Mouse (Mus musculus): Measurements from ENCODE around the gene Mrpl38. TPM values are rescaled to one million over a fixed set of nuclear protein-coding genes. Genes with fewer than 3 reads are reported as not detected.
"Not testable (repeated sequence)": the region's sequence is repeated elsewhere in the genome, so short reads cannot be mapped to it uniquely, and the experiment has no call there.

Mrpl38 gene
- total and polyA plus RNA-seq, 2 experiments from 2014 or later, result 56.7 to 63.6 TPM

DNA sequence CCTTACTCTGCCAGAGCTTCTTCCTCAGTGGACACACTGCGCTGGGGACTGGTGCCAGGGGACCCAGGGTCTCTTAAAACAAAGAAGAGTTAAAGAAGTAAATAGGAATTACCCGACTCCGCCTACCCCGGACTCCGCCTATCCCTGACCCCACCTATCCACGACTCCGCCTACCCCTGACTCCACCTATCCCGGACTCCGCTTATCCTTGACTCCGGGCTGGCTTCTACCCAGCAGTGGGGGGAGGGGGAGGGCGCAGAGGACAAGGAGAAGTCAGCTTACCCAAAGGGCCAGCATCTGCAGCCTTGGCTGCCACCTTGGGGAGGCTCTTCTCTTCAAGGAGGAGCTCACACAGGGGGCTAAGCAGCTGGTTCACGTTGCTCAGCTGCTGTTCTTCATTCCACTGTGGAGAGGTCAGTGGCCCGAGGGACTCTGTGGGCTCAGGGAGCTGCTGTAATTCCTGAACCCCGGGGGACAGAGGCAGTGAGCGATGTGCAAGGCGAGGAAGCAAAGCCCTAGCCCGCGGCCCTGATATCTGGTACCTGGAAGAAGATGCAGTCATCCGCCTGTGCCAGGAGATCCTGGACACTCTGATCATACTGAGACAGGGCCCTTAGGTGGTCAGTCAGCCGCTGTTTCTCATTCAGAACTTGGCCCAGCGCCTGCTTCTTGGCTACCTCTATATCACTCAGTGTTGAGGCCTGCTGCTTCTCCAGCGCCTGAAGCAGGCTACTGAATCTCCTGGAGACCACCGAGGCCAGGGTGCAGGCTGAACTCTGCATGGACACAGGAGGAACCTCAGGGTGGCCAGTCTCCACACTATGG is 11.3 kb downstream of the Mrpl38 start, which contains the start of gene Trim47:
Gene Trim47, minus strand, starts transcription at position 55 of the 825 bp plus-strand sequence.
- Histone ChIP-seq H3K4me2 (ENCODE audit: low read depth) (no peak within 1 kb of the TSS), H3K9me3 (ENCODE audit: low read length) (no peaks in the 10 kb centered on the region), H3K9ac (no peak within 1 kb of the TSS), H3K27me3 (ENCODE audit: insufficient read depth, low read length) (no peaks in the 10 kb centered on the region), H3K27ac (ENCODE audit: low read depth, low read length) (no peak within 1 kb of the TSS), H3K4me1 (ENCODE audit: insufficient read depth) (0 out of 2 replicates have a peak, but pooled peaks cover 4% of the 10 kb centered on the region), H3K36me3 (ENCODE audit: insufficient read depth) (peaks cover 5% of the 10 kb centered on the region; the same call in 1 of the 2 replicates), H3K4me3 (ENCODE audit: low read depth, low read length) (no peak within 1 kb of the TSS)
- no peak for TF ChIP-seq CTCF (IDR thresholded peaks at IDR 0.05; ENCODE audit: low read depth)
- ATAC-seq (no peak), DNase-seq (no peak)
- 28% methylated on average over 23 of the region's 23 CpGs for WGBS

DNA sequence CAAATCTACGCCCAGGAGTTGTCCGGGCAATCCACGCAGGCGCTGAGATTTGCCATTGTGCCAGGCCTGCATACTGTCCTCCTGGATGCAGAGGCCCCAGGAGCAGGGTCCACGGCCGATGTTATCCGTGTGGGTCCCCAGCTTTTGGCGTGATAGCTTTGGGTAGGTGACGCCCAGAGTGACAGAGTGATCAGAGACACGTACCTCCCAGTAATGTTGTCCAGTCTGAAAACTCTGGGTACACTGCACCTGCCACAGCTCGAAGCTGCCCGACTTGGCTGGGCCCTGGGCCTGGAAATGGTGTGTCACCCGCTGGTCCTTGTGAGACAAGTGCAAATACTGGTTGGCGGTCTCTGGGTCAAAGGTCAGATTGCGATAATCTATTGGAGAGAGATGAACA is 12.4 kb downstream of the Mrpl38 start:
- Histone ChIP-seq H3K4me3 (ENCODE audit: low read depth, low read length) (no peak overlapping the region), H3K27ac (ENCODE audit: low read depth, low read length) (no peak overlapping the region), H3K4me1 (ENCODE audit: insufficient read depth) (0 out of 2 replicates have a peak, but pooled peaks cover 4% of the 10 kb centered on the region), H3K9me3 (ENCODE audit: low read length) (no peaks in the 10 kb centered on the region), H3K9ac (no peak overlapping the region), H3K27me3 (ENCODE audit: insufficient read depth, low read length) (no peaks in the 10 kb centered on the region), H3K36me3 (ENCODE audit: insufficient read depth) (peaks cover 5% of the 10 kb centered on the region; the same call in 1 of the 2 replicates), H3K4me2 (ENCODE audit: low read depth) (no peak overlapping the region)
- 95% methylated on average over 15 of the region's 15 CpGs for WGBS
- TF ChIP-seq CTCF (IDR thresholded peaks at IDR 0.05; ENCODE audit: low read depth), result no peak
- ATAC-seq (no peak), DNase-seq (no peak)

GRCm38 (mm10) chr11:116121731-116122245 is 16.9 kb downstream of the Mrpl38 start:
- H3K4me3 ChIP-seq (ENCODE audit: low read depth, low read length); H3K36me3 ChIP-seq (ENCODE audit: insufficient read depth); ATAC-seq; H3K4me2 ChIP-seq (ENCODE audit: low read depth); H3K9ac ChIP-seq; H3K27me3 ChIP-seq (ENCODE audit: insufficient read depth, low read length); H3K9me3 ChIP-seq (ENCODE audit: low read length); H3K27ac ChIP-seq (ENCODE audit: low read depth, low read length); DNase-seq; H3K4me1 ChIP-seq (ENCODE audit: insufficient read depth): not testable (repeated sequence)
- 87% methylated on average over 8 of the region's 8 CpGs for WGBS

DNA sequence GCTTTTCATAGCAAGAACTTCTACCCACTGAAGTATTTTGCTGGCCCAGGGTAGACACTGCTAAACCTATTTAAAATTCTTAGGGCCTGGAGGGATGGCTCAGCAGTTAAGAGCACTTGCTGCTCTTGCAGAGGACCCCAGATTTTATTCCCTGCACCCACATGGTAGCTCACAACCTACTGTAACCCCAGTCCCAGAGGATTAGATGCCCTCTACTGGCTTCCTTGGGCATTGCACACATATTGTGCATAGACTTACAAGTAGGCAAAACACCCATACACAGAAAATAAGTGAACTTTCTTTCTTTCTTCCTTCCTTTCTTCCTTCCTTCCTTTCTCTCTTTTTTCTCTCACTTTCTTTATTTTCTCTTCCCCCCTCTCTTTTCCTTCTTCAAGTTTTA is 20.8 kb downstream of the Mrpl38 start:
- ATAC-seq (no peak), DNase-seq (no peak)
- Histone ChIP-seq H3K4me3 (ENCODE audit: low read depth, low read length) (no peak overlapping the region), H3K27ac (ENCODE audit: low read depth, low read length) (no peak overlapping the region), H3K27me3 (ENCODE audit: insufficient read depth, low read length) (no peaks in the 10 kb centered on the region), H3K4me1 (ENCODE audit: insufficient read depth) (no peaks in the 10 kb centered on the region), H3K4me2 (ENCODE audit: low read depth) (no peak overlapping the region), H3K9ac (no peak overlapping the region), H3K9me3 (ENCODE audit: low read length) (no peaks in the 10 kb centered on the region), H3K36me3 (ENCODE audit: insufficient read depth) (no peaks in the 10 kb centered on the region)
- no peak for TF ChIP-seq CTCF (IDR thresholded peaks at IDR 0.05; ENCODE audit: low read depth)

GRCm38 (mm10) chr11:116117241-116117640 is 21.4 kb downstream of the Mrpl38 start:
- WGBS, result 70% methylated on average over 12 of the region's 12 CpGs
- H3K4me3 ChIP-seq (ENCODE audit: low read depth, low read length), result no peak overlapping the region
- H3K4me2 ChIP-seq (ENCODE audit: low read depth), result no peak overlapping the region
- H3K9ac ChIP-seq, result no peak overlapping the region
- DNase-seq (no peak), ATAC-seq (no peak)
- H3K27me3 ChIP-seq (ENCODE audit: insufficient read depth, low read length), result no peaks in the 10 kb centered on the region
- no peaks in the 10 kb centered on the region for H3K4me1 ChIP-seq (ENCODE audit: insufficient read depth)
- no peaks in the 10 kb centered on the region for H3K9me3 ChIP-seq (ENCODE audit: low read length)
- H3K36me3 ChIP-seq (ENCODE audit: insufficient read depth), result no peaks in the 10 kb centered on the region
- no peak for TF ChIP-seq CTCF (IDR thresholded peaks at IDR 0.05; ENCODE audit: low read depth)
- no peak overlapping the region for H3K27ac ChIP-seq (ENCODE audit: low read depth, low read length)

GRCm38 (mm10) chr11:116111611-116112203 is 27.0 kb downstream of the Mrpl38 start:
- TF ChIP-seq CTCF (IDR thresholded peaks at IDR 0.05; ENCODE audit: low read depth), result no peak
- Histone ChIP-seq H3K4me1 (ENCODE audit: insufficient read depth) (no peaks in the 10 kb centered on the region), H3K4me2 (ENCODE audit: low read depth) (no peak overlapping the region), H3K27me3 (ENCODE audit: insufficient read depth, low read length) (peaks cover 33% of the 10 kb centered on the region), H3K36me3 (ENCODE audit: insufficient read depth) (no peaks in the 10 kb centered on the region), H3K9ac (no peak overlapping the region), H3K27ac (ENCODE audit: low read depth, low read length) (no peak overlapping the region), H3K9me3 (ENCODE audit: low read length) (no peaks in the 10 kb centered on the region), H3K4me3 (ENCODE audit: low read depth, low read length) (no peak overlapping the region)
- DNase-seq (no peak), ATAC-seq (no peak)
- WGBS, result 83% methylated on average over 19 of the region's 19 CpGs

- DNase-seq, result no peak
- Histone ChIP-seq H3K9ac (no peak overlapping the region), H3K36me3 (ENCODE audit: insufficient read depth) (no peaks in the 10 kb centered on the region), H3K4me3 (ENCODE audit: low read depth, low read length) (no peak overlapping the region), H3K4me2 (ENCODE audit: low read depth) (no peak overlapping the region), H3K27me3 (ENCODE audit: insufficient read depth, low read length) (peaks cover 39% of the 10 kb centered on the region), H3K4me1 (ENCODE audit: insufficient read depth) (no peaks in the 10 kb centered on the region), H3K27ac (ENCODE audit: low read depth, low read length) (no peak overlapping the region), H3K9me3 (ENCODE audit: low read length) (no peaks in the 10 kb centered on the region)
- ATAC-seq, result no peak
- WGBS, result 81% methylated on average over 4 of the region's 4 CpGs
- no peak for TF ChIP-seq CTCF (IDR thresholded peaks at IDR 0.05; ENCODE audit: low read depth)
Observed at GRCm38 (mm10) chr11:116111067-116111466, 27.6 kb downstream of the Mrpl38 start.

All from forebrain, postnatal 0 days (tissue).